Mouse (Mus musculus): ENCODE results near the gene Stag2. TPM values are rescaled to one million over a fixed set of nuclear protein-coding genes. Genes with fewer than 3 reads are reported as not detected.

Gene Stag2
- polyA plus RNA-seq (2014; fragmentation: Illumina TruSeq; extraction: RNeasy Lipid Tissue Mini Kit (QIAGEN cat#74804); ENCODE audit: low read depth, low replicate concordance): 264 TPM

DNA sequence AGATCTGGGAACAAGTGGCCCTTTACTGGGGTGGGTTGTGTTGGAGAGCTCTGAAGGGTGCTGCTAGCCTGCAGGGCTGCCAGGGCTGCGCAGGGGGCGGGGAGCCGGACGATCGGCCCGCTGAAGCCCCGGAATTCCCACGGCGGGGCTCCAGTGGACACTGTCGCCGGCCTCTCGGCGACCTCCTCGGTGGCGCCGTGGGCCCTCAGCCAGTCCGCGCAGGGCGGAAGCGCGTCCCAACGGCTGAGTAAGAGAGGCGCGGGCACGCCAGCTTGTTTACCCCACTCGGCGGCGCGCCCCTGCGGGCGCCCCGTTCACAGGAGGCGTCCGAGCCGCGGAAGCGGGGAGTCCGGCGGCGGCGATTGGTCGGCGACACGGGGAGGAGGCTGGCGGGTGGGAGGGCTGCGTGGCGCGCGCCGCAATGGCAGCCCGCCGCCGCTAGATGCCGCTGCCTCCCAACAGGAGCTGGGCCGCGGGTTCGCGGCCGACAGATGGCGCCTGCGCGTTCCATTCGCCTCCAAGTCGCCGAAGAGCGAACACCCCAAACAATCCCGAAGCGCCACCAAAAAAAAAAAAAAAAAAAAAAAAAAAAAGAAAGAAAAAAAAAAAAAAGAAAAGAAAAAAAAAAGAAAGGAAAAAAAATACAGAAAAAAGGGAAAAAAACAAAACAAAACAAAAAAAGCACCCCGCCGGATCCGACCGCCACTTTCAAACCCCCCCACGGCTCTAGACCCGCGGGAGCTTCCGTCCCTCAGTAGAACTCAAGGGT lies at the start of gene Stag2:
TSS of gene Stag2 (plus strand) at position 530 of the 769 bp plus-strand sequence.

Other genes starting within 250 kb of the Stag2 start
- 169 TPM for gene Thoc2, start 228.6 kb upstream of the Stag2 start, polyA plus RNA-seq (2014; fragmentation: Illumina TruSeq; extraction: RNeasy Lipid Tissue Mini Kit (QIAGEN cat#74804); ENCODE audit: low read depth, low replicate concordance)
- gene Xiap, start 89.6 kb upstream of the Stag2 start, polyA plus RNA-seq (2014; fragmentation: Illumina TruSeq; extraction: RNeasy Lipid Tissue Mini Kit (QIAGEN cat#74804); ENCODE audit: low read depth, low replicate concordance): 189 TPM